Mouse (Mus musculus) heart, embryonic 14.5 days (tissue): ENCODE results near the gene Cfap70. TPM values are rescaled to one million over a fixed set of nuclear protein-coding genes. Genes with fewer than 3 reads are reported as not detected.
A peak's percentile ranks its signal among the peaks of the same experiment; 100 is the strongest.

Source experiments
- ATAC-seq: fragments of 200-750 bp; cut with Nextera tagmentation; 2 replicates; pipeline ENCODE4 v1.8.0; 2017; ENCODE audit warnings: low read depth, moderate TSS enrichment; ENCODE audit not compliant: insufficient number of reproducible peaks, insufficient read depth, low FRiP score
- H3K27ac ChIP-seq, 2 experiments: fragments of 200-500 bp in 1 of 2; fragments of 300-500 bp in 1 of 2; sonication (generic) in 1 of 2; replicated peaks in 1 of 2; 2 replicates each; pipeline ENCODE4 v1.5.1; 2012 to 2014; ENCODE audit warnings: low read depth in 2 of 2, low read length in 2 of 2, control low read depth in 1 of 2, mild to moderate bottlenecking in 1 of 2, mixed read lengths in 1 of 2; ENCODE audit not compliant: control insufficient read depth in 1 of 2, insufficient read depth in 1 of 2
- H3K27me3 ChIP-seq: fragments of 300-500 bp; sonication (generic); 2 replicates; pipeline ENCODE4 v1.6.1; 2014; ENCODE audit warnings: mild to moderate bottlenecking, low read length, control low read depth; ENCODE audit not compliant: control insufficient read depth, insufficient read depth
- H3K36me3 ChIP-seq: fragments of 300-500 bp; sonication (generic); 2 replicates; pipeline ENCODE4 v1.6.1; 2014; ENCODE audit warnings: mild to moderate bottlenecking, control low read depth, low read length, mixed read lengths; ENCODE audit not compliant: control insufficient read depth, insufficient read depth
- H3K4me1 ChIP-seq, 2 experiments: fragments of 200-500 bp in 1 of 2; fragments of 300-500 bp in 1 of 2; sonication (generic) in 1 of 2; 2 replicates each; pipeline ENCODE4 v1.6.1; 2012 to 2014; ENCODE audit warnings: low read length in 2 of 2, control low read depth in 1 of 2, mixed read lengths in 1 of 2; ENCODE audit not compliant: control insufficient read depth in 2 of 2, insufficient read depth in 2 of 2
- H3K4me2 ChIP-seq: fragments of 300-500 bp; sonication (generic); 2 replicates; pipeline ENCODE4 v1.6.1; 2014; ENCODE audit warnings: mild to moderate bottlenecking, low read length
- H3K4me3 ChIP-seq, 2 experiments: fragments of 200-500 bp in 1 of 2; fragments of 300-500 bp in 1 of 2; sonication (generic) in 1 of 2; 2 replicates each; pipeline ENCODE4 v1.5.1; 2012 to 2014; ENCODE audit warnings: low read length in 2 of 2, mild to moderate bottlenecking in 2 of 2, control low read depth in 1 of 2, low read depth in 1 of 2, moderate library complexity in 1 of 2; ENCODE audit not compliant: control insufficient read depth in 1 of 2, insufficient read depth in 1 of 2
- H3K9ac ChIP-seq: fragments of 300-500 bp; sonication (generic); 2 replicates; pipeline ENCODE4 v1.6.1; 2014; ENCODE audit warnings: mild to moderate bottlenecking, low read length
- H3K9me3 ChIP-seq: fragments of 300-500 bp; sonication (generic); 2 replicates; pipeline ENCODE4 v1.6.1; 2016; ENCODE audit warnings: low read length, control low read depth; ENCODE audit not compliant: control insufficient read depth
- WGBS: fragments of 180-500 bp; shearing (Covaris S2); extraction: QIAGEN DNeasy Blood & Tissue Kit; methylation state at CpG from one replicate; pipeline ENCODE4 v1.1.7; 2014; 5-methylcytosine and 5-hydroxymethylcytosine counted together
- polyA plus RNA-seq: library from polyadenylated mRNA; unstranded; fragments of >200 nt; fragmentation: Nextera tagmentation; extraction: Ambion mirVana; gene quantifications from 2 replicates; pipeline ENCODE4 v1.2.1, GENCODE M21; 2014

Gene Cfap70
- polyA plus RNA-seq, 1 experiment from 2014 or later = 0.63 TPM

- no peak for ATAC-seq
Measured at GRCm38 (mm10) chr14:20451302-20451701, 724 bp downstream of the Cfap70 start.

DNA sequence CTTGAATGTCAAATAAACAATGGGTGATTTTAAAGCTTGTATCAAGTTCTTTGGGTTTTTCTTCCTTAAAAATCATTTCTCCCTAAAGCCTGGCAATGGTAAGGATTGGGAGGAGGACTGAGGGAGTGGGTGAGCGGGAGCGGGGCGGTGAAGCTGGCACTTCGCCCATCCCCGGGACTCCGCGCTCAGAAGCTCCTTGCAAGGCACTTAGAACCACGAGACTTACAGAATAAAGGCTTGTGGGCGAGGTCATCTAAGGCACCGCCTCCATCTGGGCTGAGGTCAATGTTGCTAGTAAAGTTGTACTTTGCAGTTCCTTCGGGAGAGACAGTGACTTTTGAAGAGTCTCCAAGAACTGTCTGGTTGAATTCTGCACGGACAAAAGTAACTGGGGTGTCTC, 4.8 kb downstream of the Cfap70 start:
- no peak overlapping the region for H3K27ac ChIP-seq
- H3K4me3 ChIP-seq = no peak overlapping the region
- no peak for ATAC-seq
- no peaks in the 10 kb centered on the region for H3K27me3 ChIP-seq
- 52% methylated on average over 12 of the region's 12 CpGs for WGBS
- H3K4me2 ChIP-seq = no peak overlapping the region
- no peaks in the 10 kb centered on the region; a peak in 1 of 4 replicates for H3K4me1 ChIP-seq
- 0 out of 2 replicates have a peak, but pooled peaks cover 3% of the 10 kb centered on the region for H3K9me3 ChIP-seq
- H3K36me3 ChIP-seq = no peaks in the 10 kb centered on the region
- H3K9ac ChIP-seq = no peak overlapping the region

More at GRCm38 (mm10) chr14:20451302-20451701, 724 bp downstream of the Cfap70 start:
- Histone ChIP-seq H3K27me3 (no peaks in the 10 kb centered on the region), H3K27ac (no peak overlapping the region), H3K9me3 (no peaks in the 10 kb centered on the region), H3K4me1 (no peaks in the 10 kb centered on the region; a peak in 1 of 4 replicates), H3K4me2 (peak overlapping the region; percentile 76), H3K36me3 (peaks cover 12% of the 10 kb centered on the region), H3K4me3 (peak overlapping the region; percentile 25 to 41), H3K9ac (peak overlapping the region; percentile 44; the same call in 1 of the 2 replicates)
- WGBS = 12% methylated on average over 2 of the region's 2 CpGs

- WGBS = 40% methylated on average over 17 of the region's 17 CpGs
- ATAC-seq = no peak
Measured at GRCm38 (mm10) chr14:20442252-20442651, 9.8 kb downstream of the Cfap70 start.

GRCm38 (mm10) chr14:20436976-20437375, 15.1 kb downstream of the Cfap70 start:
- WGBS = 66% methylated on average over 6 of the region's 6 CpGs

More at GRCm38 (mm10) chr14:20442252-20442651, 9.8 kb downstream of the Cfap70 start:
- Histone ChIP-seq H3K27ac (no peak overlapping the region), H3K9ac (no peak overlapping the region), H3K27me3 (no peaks in the 10 kb centered on the region), H3K4me2 (peak overlapping the region; percentile 37), H3K36me3 (no peaks in the 10 kb centered on the region), H3K4me3 (no peak overlapping the region), H3K4me1 (no peaks in the 10 kb centered on the region), H3K9me3 (0 out of 2 replicates have a peak, but pooled peaks cover 3% of the 10 kb centered on the region)

GRCm38 (mm10) chr14:20432420-20432819, 19.6 kb downstream of the Cfap70 start:
- Histone ChIP-seq H3K9ac (no peak overlapping the region), H3K27ac (no peak overlapping the region), H3K36me3 (no peaks in the 10 kb centered on the region), H3K4me1 (no peaks in the 10 kb centered on the region), H3K9me3 (peaks cover 4% of the 10 kb centered on the region; the same call in 1 of the 2 replicates), H3K4me3 (no peak overlapping the region), H3K27me3 (no peaks in the 10 kb centered on the region), H3K4me2 (no peak overlapping the region)
- no peak for ATAC-seq
- WGBS = 85% methylated on average over 4 of the region's 4 CpGs

More at GRCm38 (mm10) chr14:20436976-20437375, 15.1 kb downstream of the Cfap70 start:
- H3K4me3 ChIP-seq = no peak overlapping the region
- no peaks in the 10 kb centered on the region for H3K36me3 ChIP-seq
- H3K4me1 ChIP-seq = no peaks in the 10 kb centered on the region
- H3K4me2 ChIP-seq = no peak overlapping the region
- no peak overlapping the region for H3K27ac ChIP-seq
- no peaks in the 10 kb centered on the region for H3K27me3 ChIP-seq
- no peak for ATAC-seq
- H3K9ac ChIP-seq = no peak overlapping the region
- H3K9me3 ChIP-seq = peaks cover 4% of the 10 kb centered on the region; the same call in 1 of the 2 replicates

DNA sequence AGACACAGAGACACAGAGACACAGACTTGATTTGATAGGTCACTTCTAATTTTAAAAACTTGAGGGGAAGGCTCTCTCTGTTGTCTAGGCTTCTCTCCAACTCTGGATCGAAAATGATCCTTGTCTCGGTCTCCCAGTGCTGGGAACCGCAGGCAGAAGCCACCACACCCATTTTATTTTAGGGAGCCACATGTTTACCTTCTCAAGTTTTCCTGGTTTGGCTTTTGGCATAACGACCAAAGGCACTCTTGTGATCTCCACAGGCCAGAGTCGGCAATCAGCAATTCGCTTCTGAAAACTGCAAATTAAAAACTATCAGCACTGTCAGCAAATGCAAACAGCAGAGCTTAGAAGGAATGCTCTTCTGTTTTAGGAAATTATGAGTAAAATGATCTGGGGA, 20.3 kb downstream of the Cfap70 start:
- H3K4me3 ChIP-seq = no peak overlapping the region
- peaks cover 4% of the 10 kb centered on the region; the same call in 1 of the 2 replicates for H3K9me3 ChIP-seq
- no peaks in the 10 kb centered on the region for H3K27me3 ChIP-seq
- 74% methylated on average over 6 of the region's 6 CpGs for WGBS
- H3K4me2 ChIP-seq = no peak overlapping the region
- ATAC-seq = no peak
- H3K27ac ChIP-seq = no peak overlapping the region
- no peaks in the 10 kb centered on the region for H3K36me3 ChIP-seq
- H3K9ac ChIP-seq = no peak overlapping the region
- H3K4me1 ChIP-seq = no peaks in the 10 kb centered on the region

GRCm38 (mm10) chr14:20429833-20430232, 22.2 kb downstream of the Cfap70 start:
- no peak overlapping the region for H3K4me2 ChIP-seq
- ATAC-seq = no peak
- H3K27ac ChIP-seq = no peak overlapping the region
- H3K9ac ChIP-seq = no peak overlapping the region
- no peaks in the 10 kb centered on the region for H3K4me1 ChIP-seq
- WGBS = 62% methylated on average over 1 of the region's 1 CpGs
- no peaks in the 10 kb centered on the region for H3K27me3 ChIP-seq
- no peaks in the 10 kb centered on the region for H3K36me3 ChIP-seq
- H3K4me3 ChIP-seq = no peak overlapping the region
- H3K9me3 ChIP-seq = peaks cover 4% of the 10 kb centered on the region; the same call in 1 of the 2 replicates

DNA sequence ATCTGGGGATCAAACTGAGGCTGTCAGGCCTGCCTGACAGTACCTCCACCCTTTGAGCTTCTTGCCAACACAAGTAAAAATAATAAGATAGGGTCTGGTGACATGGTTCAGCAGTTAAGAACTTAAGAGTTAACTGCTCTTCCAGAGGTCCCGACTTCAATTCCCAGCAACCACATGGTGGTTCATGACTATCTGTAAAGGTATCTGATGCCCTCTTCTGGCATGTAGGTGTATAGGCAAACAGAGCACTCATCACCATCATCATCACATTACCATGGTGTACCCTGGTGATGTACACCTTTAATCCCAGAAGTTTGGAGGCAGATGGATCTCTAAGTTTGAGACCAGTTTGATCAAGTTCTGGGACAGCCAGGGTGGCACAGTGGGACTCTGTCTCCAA, 23.4 kb downstream of the Cfap70 start:
- WGBS = 37% methylated on average over 1 of the region's 1 CpGs
- Histone ChIP-seq H3K9me3 (peaks cover 4% of the 10 kb centered on the region; the same call in 1 of the 2 replicates), H3K27ac (no peak overlapping the region), H3K4me3 (no peak overlapping the region), H3K36me3 (no peaks in the 10 kb centered on the region), H3K9ac (no peak overlapping the region), H3K4me1 (no peaks in the 10 kb centered on the region), H3K4me2 (no peak overlapping the region), H3K27me3 (no peaks in the 10 kb centered on the region)
- ATAC-seq = no peak
